Mouse (Mus musculus): ENCODE measurements around the gene Flnc. TPM values are rescaled to one million over a fixed set of nuclear protein-coding genes. Genes with fewer than 3 reads are reported as not detected.

The Flnc gene
- total and polyA plus RNA-seq, 2 experiments, result 0.04 to 0.28 TPM

GRCm38 (mm10) chr6:29507447-29508309, 74.6 kb downstream of the Flnc start, which contains the start of gene Kcp:
Gene Kcp, minus strand, starts transcription at chr6:29507952.
- H3K79me2 ChIP-seq (ENCODE audit: control insufficient read depth, insufficient read depth, low read length), result no peaks in the 10 kb centered on the region; the same call in 1 of the 2 replicates
- no peaks in the 10 kb centered on the region for H3K27me3 ChIP-seq (ENCODE audit: control insufficient read depth, insufficient read depth, low read length)
- peak; percentile 46 for DNase-seq (ENCODE audit: extremely low read depth, low read depth, low spot score)
- H3K9ac ChIP-seq (ENCODE audit: low read depth, low read length), result peak within 1 kb of the TSS; percentile 81
- TF ChIP-seq CTCF (IDR thresholded peaks at IDR 0.05; ENCODE audit: low read depth, low read length) (no peak), POLR2A (IDR thresholded peaks at IDR 0.05; ENCODE audit: extremely low read depth, insufficient read depth, low read length) (no peak)
- no peaks in the 10 kb centered on the region for H3K36me3 ChIP-seq (ENCODE audit: control insufficient read depth, insufficient read depth, low read length)
- peak within 1 kb of the TSS; percentile 75 for H3K4me3 ChIP-seq (ENCODE audit: insufficient read depth, low read depth, low read length)
- 3% methylated on average over 46 of the region's 47 CpGs for WGBS
- no peaks in the 10 kb centered on the region; the same call in 1 of the 2 replicates for H3K4me1 ChIP-seq (ENCODE audit: control insufficient read depth, insufficient read depth, low read length)
- H3K27ac ChIP-seq (replicated peaks; ENCODE audit: insufficient read depth, low read depth, low read length), result no peak within 1 kb of the TSS

DNA sequence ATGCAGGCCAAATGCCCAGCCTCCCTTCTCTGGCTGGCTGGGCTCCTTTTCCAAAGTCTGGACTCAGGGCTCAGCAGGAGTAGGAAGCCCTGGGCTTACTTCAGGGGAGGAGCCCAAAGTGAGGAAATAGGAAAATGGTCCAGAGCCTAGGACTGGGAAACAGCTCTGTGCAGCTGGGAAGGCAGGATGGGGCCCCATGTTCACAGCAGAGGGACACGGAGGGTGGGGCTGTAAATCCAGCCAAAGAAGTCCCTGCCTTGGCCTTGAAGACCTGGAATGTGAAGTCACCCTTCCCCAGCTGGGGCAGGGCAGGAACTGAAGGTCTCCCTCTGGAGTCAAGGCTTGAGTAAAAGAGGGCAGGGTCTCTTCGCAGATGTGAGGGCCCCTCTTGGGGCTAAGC, 76.0 kb downstream of the Flnc start:
- no peak overlapping the region for H3K27ac ChIP-seq (replicated peaks; ENCODE audit: insufficient read depth, low read depth, low read length)
- WGBS, result 84% methylated on average over 2 of the region's 2 CpGs
- TF ChIP-seq CTCF (IDR thresholded peaks at IDR 0.05; ENCODE audit: low read depth, low read length) (no peak), POLR2A (IDR thresholded peaks at IDR 0.05; ENCODE audit: extremely low read depth, insufficient read depth, low read length) (no peak)
- no peaks in the 10 kb centered on the region for H3K27me3 ChIP-seq (ENCODE audit: control insufficient read depth, insufficient read depth, low read length)
- H3K4me1 ChIP-seq (ENCODE audit: control insufficient read depth, insufficient read depth, low read length), result peaks cover 2% of the 10 kb centered on the region; the same call in 1 of the 2 replicates
- no peaks in the 10 kb centered on the region for H3K36me3 ChIP-seq (ENCODE audit: control insufficient read depth, insufficient read depth, low read length)
- DNase-seq (ENCODE audit: extremely low read depth, low read depth, low spot score), result no peak
- H3K4me3 ChIP-seq (ENCODE audit: insufficient read depth, low read depth, low read length), result no peak overlapping the region
- no peaks in the 10 kb centered on the region; the same call in 1 of the 2 replicates for H3K79me2 ChIP-seq (ENCODE audit: control insufficient read depth, insufficient read depth, low read length)
- no peak overlapping the region for H3K9ac ChIP-seq (ENCODE audit: low read depth, low read length)

Other genes starting within 250 kb of the Flnc start
- 1.1 and 2.6 TPM in 2 replicates for gene Impdh1, start 216.9 kb upstream of the Flnc start, total RNA-seq (2014; rRNA removed)
- 3.4 and 5.2 TPM in 2 replicates for gene Impdh1, start 216.9 kb upstream of the Flnc start, polyA plus RNA-seq (2012; rRNA removed)
- gene Hilpda, start 160.8 kb upstream of the Flnc start, total RNA-seq (2014; rRNA removed), result 2.5 and 3.3 TPM in 2 replicates
- 4.0 and 5.8 TPM in 2 replicates for gene Hilpda, start 160.8 kb upstream of the Flnc start, polyA plus RNA-seq (2012; rRNA removed)
- not detected in 2 replicates for gene Fam71f2, start 153.7 kb upstream of the Flnc start, total RNA-seq (2014; rRNA removed)
- gene Fam71f2, start 153.7 kb upstream of the Flnc start, polyA plus RNA-seq (2012; rRNA removed), result 0.24 TPM in 1 of 2 replicates, not detected in the other
- gene Fam71f1, start 114.1 kb upstream of the Flnc start, total RNA-seq (2014; rRNA removed), result not detected in 2 replicates
- gene Fam71f1, start 114.1 kb upstream of the Flnc start, polyA plus RNA-seq (2012; rRNA removed), result not detected in 2 replicates
- 113 and 125 TPM in 2 replicates for gene Calu, start 85.2 kb upstream of the Flnc start, total RNA-seq (2014; rRNA removed)
- gene Calu, start 85.2 kb upstream of the Flnc start, polyA plus RNA-seq (2012; rRNA removed), result 21.9 and 27.1 TPM in 2 replicates
- gene Opn1sw, start 44.8 kb upstream of the Flnc start, total RNA-seq (2014; rRNA removed), result 0.09 and 0.20 TPM in 2 replicates
- gene Opn1sw, start 44.8 kb upstream of the Flnc start, polyA plus RNA-seq (2012; rRNA removed), result 0.15 and 1.1 TPM in 2 replicates
- gene Ccdc136, start 36.9 kb upstream of the Flnc start, total RNA-seq (2014; rRNA removed), result under 0.01 and 0.09 TPM in 2 replicates
- 0.11 and 0.34 TPM in 2 replicates for gene Ccdc136, start 36.9 kb upstream of the Flnc start, polyA plus RNA-seq (2012; rRNA removed)
- gene Atp6v1f, start 34.5 kb downstream of the Flnc start, total RNA-seq (2014; rRNA removed), result 86.8 and 90.5 TPM in 2 replicates
- 167 and 181 TPM in 2 replicates for gene Atp6v1f, start 34.5 kb downstream of the Flnc start, polyA plus RNA-seq (2012; rRNA removed)
- not detected in 2 replicates for gene Atp6v1fnb, start 38.2 kb downstream of the Flnc start, total RNA-seq (2014; rRNA removed)
- not detected in 2 replicates for gene Atp6v1fnb, start 38.2 kb downstream of the Flnc start, polyA plus RNA-seq (2012; rRNA removed)
- gene Kcp, start 74.7 kb downstream of the Flnc start, total RNA-seq (2014; rRNA removed), result 1.7 and 1.8 TPM in 2 replicates
- 5.6 and 10.2 TPM in 2 replicates for gene Kcp, start 74.7 kb downstream of the Flnc start, polyA plus RNA-seq (2012; rRNA removed)
- 10.0 and 12.4 TPM in 2 replicates for gene Irf5, start 93.4 kb downstream of the Flnc start, total RNA-seq (2014; rRNA removed)
- gene Irf5, start 93.4 kb downstream of the Flnc start, polyA plus RNA-seq (2012; rRNA removed), result 30.6 and 48.3 TPM in 2 replicates
- gene Tnpo3, start 176.6 kb downstream of the Flnc start, total RNA-seq (2014; rRNA removed), result 26.8 and 31.5 TPM in 2 replicates
- 33.3 and 34.7 TPM in 2 replicates for gene Tnpo3, start 176.6 kb downstream of the Flnc start, polyA plus RNA-seq (2012; rRNA removed)

All from liver, adult 2 months (tissue).